Mouse (Mus musculus) neural tube, embryonic 15.5 days (tissue): Measurements from ENCODE around the gene Rnf167. TPM values are rescaled to one million over a fixed set of nuclear protein-coding genes. Genes with fewer than 3 reads are reported as not detected.
A peak's percentile ranks its signal among the peaks of the same experiment; 100 is the strongest.

Experiments
- ATAC-seq: fragments of 200-750 bp; cut with Nextera tagmentation; 2 replicates; pipeline ENCODE4 v1.8.0; 2017; ENCODE audit warnings: mild to moderate bottlenecking, moderate TSS enrichment, moderate library complexity; ENCODE audit not compliant: low FRiP score
- H3K27ac ChIP-seq: fragments of 300-500 bp; sonication (generic); replicated peaks from 2 replicates; pipeline ENCODE4 v1.5.1; 2015; ENCODE audit warnings: mild to moderate bottlenecking, inconsistent platforms
- H3K27me3 ChIP-seq: fragments of 300-500 bp; sonication (generic); replicated peaks from 2 replicates; pipeline ENCODE4 v1.6.1; 2015; ENCODE audit warnings: inconsistent platforms
- H3K36me3 ChIP-seq: fragments of 300-500 bp; sonication (generic); 2 replicates; pipeline ENCODE4 v1.6.1; 2015; ENCODE audit warnings: inconsistent platforms
- H3K4me1 ChIP-seq: fragments of 300-500 bp; sonication (generic); 2 replicates; pipeline ENCODE4 v1.6.1; 2015; ENCODE audit warnings: inconsistent platforms
- H3K4me2 ChIP-seq: fragments of 300-500 bp; sonication (generic); 2 replicates; pipeline ENCODE4 v1.6.1; 2015; ENCODE audit warnings: inconsistent platforms, mild to moderate bottlenecking, moderate library complexity
- H3K4me3 ChIP-seq: fragments of 300-500 bp; sonication (generic); replicated peaks from 2 replicates; pipeline ENCODE4 v1.5.1; 2015; ENCODE audit warnings: mild to moderate bottlenecking, inconsistent platforms
- H3K9ac ChIP-seq: fragments of 300-500 bp; sonication (generic); replicated peaks from 2 replicates; pipeline ENCODE4 v1.6.1; 2015; ENCODE audit warnings: mild to moderate bottlenecking, inconsistent platforms
- H3K9me3 ChIP-seq: fragments of 300-500 bp; sonication (generic); replicated peaks from 2 replicates; pipeline ENCODE4 v1.6.1; 2016; ENCODE audit warnings: inconsistent platforms
- WGBS: fragments of 180-500 bp; shearing (Covaris S2); methylation state at CpG from one replicate; pipeline ENCODE4 v1.1.7; 2015; ENCODE audit warnings: mixed read lengths; 5-methylcytosine and 5-hydroxymethylcytosine counted together
- polyA plus RNA-seq: library from polyadenylated mRNA; unstranded; fragments of >200 nt; fragmentation: Nextera tagmentation; extraction: Ambion mirVana; gene quantifications from 2 replicates; pipeline ENCODE4 v1.2.1, GENCODE M21; 2015

Gene Rnf167
- polyA plus RNA-seq, 1 experiment from 2014 or later, result 100 TPM

GRCm38 (mm10) chr11:70652029-70652883 is 5.2 kb downstream of the Rnf167 start:
- WGBS, result 69% methylated on average over 12 of the region's 12 CpGs
- no peak overlapping the region for H3K27ac ChIP-seq

GRCm38 (mm10) chr11:70652884-70653344 is 5.9 kb downstream of the Rnf167 start:
- peak overlapping the region; percentile 95 for H3K27ac ChIP-seq
- no peaks in the 10 kb centered on the region for H3K9me3 ChIP-seq
- H3K9ac ChIP-seq, result peak overlapping the region; percentile 86
- H3K27me3 ChIP-seq, result no peaks in the 10 kb centered on the region
- peak overlapping the region; percentile 91 for H3K4me2 ChIP-seq
- 64% methylated on average over 6 of the region's 6 CpGs for WGBS
- peaks cover 74% of the 10 kb centered on the region for H3K4me1 ChIP-seq
- peak overlapping the region; percentile 69 for H3K4me3 ChIP-seq
- no peak for ATAC-seq
- H3K36me3 ChIP-seq, result peaks cover 35% of the 10 kb centered on the region

More at GRCm38 (mm10) chr11:70652029-70652883, 5.2 kb downstream of the Rnf167 start:
- no peaks in the 10 kb centered on the region for H3K27me3 ChIP-seq
- H3K9ac ChIP-seq, result peak overlapping the region; percentile 86
- peaks cover 35% of the 10 kb centered on the region for H3K36me3 ChIP-seq
- H3K4me2 ChIP-seq, result peak overlapping the region; percentile 91
- no peak for ATAC-seq
- no peaks in the 10 kb centered on the region for H3K9me3 ChIP-seq
- H3K4me1 ChIP-seq, result peaks cover 78% of the 10 kb centered on the region
- H3K4me3 ChIP-seq, result peak overlapping the region; percentile 69

- Histone ChIP-seq H3K9me3 (no peaks in the 10 kb centered on the region), H3K4me1 (peaks cover 68% of the 10 kb centered on the region), H3K4me2 (peak overlapping the region; percentile 91), H3K36me3 (peaks cover 35% of the 10 kb centered on the region), H3K9ac (peak overlapping the region; percentile 86), H3K27ac (peak overlapping the region; percentile 95), H3K4me3 (peak overlapping the region; percentile 69), H3K27me3 (no peaks in the 10 kb centered on the region)
- ATAC-seq, result peak; percentile 67
- WGBS, result 1% methylated on average over 56 of the region's 63 CpGs
These were observed 6.5 kb downstream of the Rnf167 start for GRCm38 (mm10) chr11:70653345-70654197.

GRCm38 (mm10) chr11:70654198-70654922 is 7.3 kb downstream of the Rnf167 start, which contains the start of gene Pfn1:
Gene Pfn1 (minus strand): TSS chr11:70654644.
- H3K36me3 ChIP-seq, result peaks cover 27% of the 10 kb centered on the region
- H3K9ac ChIP-seq, result peak within 1 kb of the TSS; percentile 86
- H3K27me3 ChIP-seq, result no peaks in the 10 kb centered on the region
- peak within 1 kb of the TSS; percentile 69 for H3K4me3 ChIP-seq
- ATAC-seq, result peak; percentile 76
- under 1% methylated on average over 48 of the region's 61 CpGs for WGBS
- H3K4me1 ChIP-seq, result peaks cover 60% of the 10 kb centered on the region
- H3K4me2 ChIP-seq, result peak within 1 kb of the TSS; percentile 91
- H3K27ac ChIP-seq, result peak within 1 kb of the TSS; percentile 95
- no peaks in the 10 kb centered on the region for H3K9me3 ChIP-seq

- Histone ChIP-seq H3K27ac (peak overlapping the region; percentile 95), H3K9ac (peak overlapping the region; percentile 86), H3K4me2 (peak overlapping the region; percentile 91), H3K9me3 (no peaks in the 10 kb centered on the region), H3K27me3 (no peaks in the 10 kb centered on the region), H3K4me1 (peaks cover 54% of the 10 kb centered on the region), H3K36me3 (peaks cover 20% of the 10 kb centered on the region), H3K4me3 (peak overlapping the region; percentile 69)
- under 1% methylated on average over 48 of the region's 48 CpGs for WGBS
- peak; percentile 65 for ATAC-seq
These were observed 8.0 kb downstream of the Rnf167 start for GRCm38 (mm10) chr11:70654923-70655570.

- H3K4me2 ChIP-seq, result peak overlapping the region; percentile 91
- under 1% methylated on average over 61 of the region's 61 CpGs for WGBS
- H3K36me3 ChIP-seq, result peaks cover 12% of the 10 kb centered on the region
- peak overlapping the region; percentile 69 for H3K4me3 ChIP-seq
- H3K9me3 ChIP-seq, result no peaks in the 10 kb centered on the region
- H3K27ac ChIP-seq, result peak overlapping the region; percentile 95
- H3K4me1 ChIP-seq, result peaks cover 49% of the 10 kb centered on the region
- no peaks in the 10 kb centered on the region for H3K27me3 ChIP-seq
- H3K9ac ChIP-seq, result peak overlapping the region; percentile 86
- ATAC-seq, result no peak
These were observed 8.8 kb downstream of the Rnf167 start for GRCm38 (mm10) chr11:70655571-70656455.

GRCm38 (mm10) chr11:70656456-70656927 is 9.5 kb downstream of the Rnf167 start:
- Histone ChIP-seq H3K4me1 (peaks cover 42% of the 10 kb centered on the region), H3K27me3 (no peaks in the 10 kb centered on the region), H3K4me2 (peak overlapping the region; percentile 91), H3K27ac (peak overlapping the region; percentile 95), H3K9ac (peak overlapping the region; percentile 86), H3K4me3 (peak overlapping the region; percentile 69), H3K36me3 (peaks cover 5% of the 10 kb centered on the region), H3K9me3 (no peaks in the 10 kb centered on the region)
- ATAC-seq, result no peak
- WGBS, result 6% methylated on average over 16 of the region's 16 CpGs

- H3K27me3 ChIP-seq, result no peaks in the 10 kb centered on the region
- H3K9ac ChIP-seq, result peak within 1 kb of the TSS; percentile 86
- ATAC-seq, result no peak
- H3K4me1 ChIP-seq, result peaks cover 38% of the 10 kb centered on the region
- H3K4me3 ChIP-seq, result peak within 1 kb of the TSS; percentile 69
- peaks cover 2% of the 10 kb centered on the region; the same call in 1 of the 2 replicates for H3K36me3 ChIP-seq
- 12% methylated on average over 3 of the region's 3 CpGs for WGBS
- H3K27ac ChIP-seq, result peak within 1 kb of the TSS; percentile 95
- H3K9me3 ChIP-seq, result no peaks in the 10 kb centered on the region
- peak within 1 kb of the TSS; percentile 91 for H3K4me2 ChIP-seq
These were observed 9.9 kb downstream of the Rnf167 start, which contains the start of gene Eno3 for GRCm38 (mm10) chr11:70656964-70657363. Gene Eno3 (plus strand): TSS chr11:70657202.

- H3K36me3 ChIP-seq, result peaks cover 6% of the 10 kb centered on the region
- 58% methylated on average over 6 of the region's 6 CpGs for WGBS
- H3K4me2 ChIP-seq, result no peak overlapping the region
- no peak for ATAC-seq
- H3K4me3 ChIP-seq, result no peak overlapping the region
- no peaks in the 10 kb centered on the region for H3K27me3 ChIP-seq
- H3K9ac ChIP-seq, result no peak overlapping the region
- H3K9me3 ChIP-seq, result no peaks in the 10 kb centered on the region
- H3K4me1 ChIP-seq, result peaks cover 32% of the 10 kb centered on the region
- H3K27ac ChIP-seq, result no peak overlapping the region
These were observed 10.5 kb downstream of the Rnf167 start for GRCm38 (mm10) chr11:70657573-70657972.

- Histone ChIP-seq H3K36me3 (peaks cover 10% of the 10 kb centered on the region), H3K9ac (no peak overlapping the region), H3K4me1 (peaks cover 27% of the 10 kb centered on the region), H3K27ac (no peak overlapping the region), H3K27me3 (no peaks in the 10 kb centered on the region), H3K4me3 (no peak overlapping the region), H3K9me3 (no peaks in the 10 kb centered on the region), H3K4me2 (no peak overlapping the region)
- no peak for ATAC-seq
- 72% methylated on average over 9 of the region's 9 CpGs for WGBS
These were observed 11.0 kb downstream of the Rnf167 start for GRCm38 (mm10) chr11:70657991-70658390.
